Mouse (Mus musculus) small intestine, adult 2 months (tissue): ENCODE measurements around the gene Sugp2.

Source experiments
- CTCF ChIP-seq: fragments of 200-500 bp; IDR thresholded peaks from 2 replicates; pipeline ENCODE4 v1.5.1; 2012; ENCODE audit warnings: low read depth, mild to moderate bottlenecking, control low read depth, inconsistent platforms, low read length, moderate library complexity, mixed read lengths; ENCODE audit not compliant: insufficient replicate concordance, insufficient read length; ENCODE audit errors: extremely low read depth
- POLR2A ChIP-seq: fragments of 200-500 bp; IDR thresholded peaks from 2 replicates; pipeline ENCODE4 v1.6.1; 2012; ENCODE audit warnings: low read depth, mild to moderate bottlenecking, control low read depth, inconsistent platforms, low read length, moderate library complexity

DNA sequence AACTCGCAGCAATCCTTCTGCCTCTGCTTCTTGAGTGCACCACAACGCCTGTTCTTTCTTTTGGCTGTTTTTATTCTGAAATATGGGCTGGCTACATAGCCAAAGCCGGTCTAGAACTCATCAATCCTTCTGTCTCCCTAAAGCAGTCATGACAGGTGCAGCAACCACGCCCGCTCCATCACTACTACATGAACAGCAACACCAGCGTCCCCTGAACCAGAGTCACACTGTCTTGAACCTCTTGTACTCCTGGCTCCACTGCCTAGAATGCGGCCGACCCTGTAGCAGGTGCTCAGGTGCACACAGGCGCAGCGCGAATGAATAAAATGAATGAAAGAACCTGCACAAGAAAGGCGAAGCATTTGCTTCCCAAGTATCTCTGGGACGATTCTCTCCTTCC, 420 bp upstream of the Sugp2 start:
- TF ChIP-seq CTCF: no peak
- TF ChIP-seq POLR2A: no peak
